Mouse (Mus musculus) midbrain, postnatal 0 days (tissue): ENCODE measurements at regions not wholly inside any gene's neighbourhood (a gene's known extent, or its start where the extent isn't known, plus 50 kb on each side); places are given as distances from the start of the nearest gene placed in this dataset.

Experiments
- ATAC-seq: fragments of 200-750 bp; cut with Nextera tagmentation; 2 replicates; pipeline ENCODE4 v1.8.0; 2017; ENCODE audit warnings: moderate number of reproducible peaks, mild to moderate bottlenecking, moderate TSS enrichment, moderate library complexity; ENCODE audit not compliant: low FRiP score
- DNase-seq: peaks from one replicate; pipeline ENCODE4 v3.0.0-alpha.2; 2015; ENCODE audit warnings: low spot score
- H3K27ac ChIP-seq: fragments of 300-500 bp; sonication (generic); 2 replicates; pipeline ENCODE4 v1.5.1; 2014; ENCODE audit warnings: low read depth, mild to moderate bottlenecking, low read length, mixed read lengths
- H3K27me3 ChIP-seq: fragments of 300-500 bp; sonication (generic); 2 replicates; pipeline ENCODE4 v1.6.1; 2014; ENCODE audit warnings: low read length, control low read depth, mixed read lengths; ENCODE audit not compliant: insufficient read depth
- H3K36me3 ChIP-seq: fragments of 300-500 bp; sonication (generic); 2 replicates; pipeline ENCODE4 v1.6.1; 2014; ENCODE audit warnings: low read length, control low read depth, mixed read lengths; ENCODE audit not compliant: insufficient read depth
- H3K4me1 ChIP-seq: fragments of 300-500 bp; sonication (generic); 2 replicates; pipeline ENCODE4 v1.6.1; 2014; ENCODE audit warnings: mild to moderate bottlenecking, control low read depth, antibody characterized with exemption, low read length, mixed read lengths; ENCODE audit not compliant: insufficient read depth
- H3K4me2 ChIP-seq: fragments of 300-500 bp; sonication (generic); 2 replicates; pipeline ENCODE4 v1.6.1; 2014; ENCODE audit warnings: low read depth, mild to moderate bottlenecking, low read length, mixed read lengths; ENCODE audit not compliant: poor library complexity, severe bottlenecking
- H3K4me3 ChIP-seq: fragments of 300-500 bp; sonication (generic); 2 replicates; pipeline ENCODE4 v1.5.1; 2014; ENCODE audit warnings: low read depth, mild to moderate bottlenecking, low read length, moderate library complexity
- H3K9ac ChIP-seq: fragments of 300-500 bp; sonication (generic); replicated peaks from 2 replicates; pipeline ENCODE4 v1.6.1; 2014; ENCODE audit warnings: mild to moderate bottlenecking, low read length, moderate library complexity, mixed read lengths; ENCODE audit not compliant: poor library complexity, severe bottlenecking
- H3K9me3 ChIP-seq: fragments of 300-500 bp; sonication (generic); 2 replicates; pipeline ENCODE4 v1.6.1; 2016; ENCODE audit warnings: low read length, control low read depth
- CTCF ChIP-seq: IDR thresholded peaks from 2 replicates; pipeline ENCODE4 v1.5.1; 2016; ENCODE audit warnings: antibody characterized with exemption, mild to moderate bottlenecking
- WGBS: fragments of 180-500 bp; shearing (Covaris S2); extraction: QIAGEN DNeasy Blood & Tissue Kit; methylation state at CpG from one replicate; pipeline ENCODE4 v1.1.7; 2014; 5-methylcytosine and 5-hydroxymethylcytosine counted together

GRCm38 (mm10) chr3:144029121-144029520, 175.9 kb downstream of the Lmo4 start:
- Histone ChIP-seq H3K4me1 (no peaks in the 10 kb centered on the region), H3K4me2 (no peak overlapping the region), H3K4me3 (no peak overlapping the region), H3K9me3 (no peaks in the 10 kb centered on the region), H3K9ac (no peak overlapping the region), H3K36me3 (no peaks in the 10 kb centered on the region), H3K27me3 (no peaks in the 10 kb centered on the region), H3K27ac (no peak overlapping the region)
- 82% methylated on average over 3 of the region's 3 CpGs for WGBS
- TF ChIP-seq CTCF: no peak
- DNase-seq (no peak), ATAC-seq (no peak)

DNA sequence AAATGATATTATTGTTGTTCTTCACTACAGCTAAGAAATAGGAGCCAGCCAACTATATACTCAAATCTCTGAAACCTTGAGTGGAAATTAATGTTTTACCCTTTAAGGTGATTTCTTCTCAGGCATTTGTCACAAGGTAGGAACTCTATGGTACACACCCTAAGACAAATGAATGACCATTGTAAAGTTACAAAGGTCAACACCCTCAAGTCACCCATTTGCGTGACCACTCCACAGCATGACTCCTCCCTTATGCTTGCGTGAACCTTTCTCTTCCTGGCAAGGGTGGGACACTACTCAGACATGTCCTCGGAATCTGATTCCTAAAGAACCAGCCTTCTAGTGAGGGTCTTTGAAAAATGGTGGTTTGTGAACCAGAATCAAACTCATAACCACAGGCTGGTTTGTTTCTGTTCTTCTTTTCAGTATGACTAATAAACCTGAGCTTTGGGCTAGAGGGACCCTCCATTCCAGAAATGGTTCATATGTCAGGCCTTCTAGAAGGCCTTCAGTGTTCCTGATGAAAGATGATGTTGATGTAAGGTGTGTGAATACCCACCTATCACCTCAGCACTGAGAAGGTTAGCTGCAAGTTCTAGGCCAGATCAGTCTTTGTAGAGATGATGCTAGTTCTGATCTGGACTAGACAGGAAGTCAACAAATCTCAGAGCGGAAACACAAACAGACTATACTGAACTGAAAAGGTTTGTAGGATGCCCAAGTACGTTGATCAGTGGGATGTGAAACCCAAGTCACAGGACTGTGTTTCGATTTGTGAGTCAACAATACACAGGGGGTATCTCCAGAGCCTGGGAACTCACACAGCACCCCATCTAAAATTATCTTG, 177.7 kb downstream of the Lmo4 start:
- H3K4me3 ChIP-seq: no peak overlapping the region

GRCm38 (mm10) chr3:144025451-144026125, 179.4 kb downstream of the Lmo4 start:
- TF ChIP-seq CTCF: no peak
- Histone ChIP-seq H3K4me3 (no peak overlapping the region), H3K9ac (no peak overlapping the region), H3K4me1 (no peaks in the 10 kb centered on the region), H3K36me3 (no peaks in the 10 kb centered on the region), H3K9me3 (no peaks in the 10 kb centered on the region), H3K27ac (no peak overlapping the region), H3K4me2 (no peak overlapping the region), H3K27me3 (no peaks in the 10 kb centered on the region)
- DNase-seq (no peak), ATAC-seq (no peak)
- 81% methylated on average over 14 of the region's 14 CpGs for WGBS

More for the DNA sequence above, 177.7 kb downstream of the Lmo4 start:
- ATAC-seq (no peak), DNase-seq (no peak)
- WGBS: 91% methylated on average over 6 of the region's 6 CpGs
- TF ChIP-seq CTCF: no peak
- no peaks in the 10 kb centered on the region for H3K9me3 ChIP-seq
- no peaks in the 10 kb centered on the region for H3K27me3 ChIP-seq
- no peaks in the 10 kb centered on the region for H3K4me1 ChIP-seq
- H3K4me2 ChIP-seq: no peak overlapping the region
- no peak overlapping the region for H3K9ac ChIP-seq
- no peaks in the 10 kb centered on the region for H3K36me3 ChIP-seq
- no peak overlapping the region for H3K27ac ChIP-seq

DNA sequence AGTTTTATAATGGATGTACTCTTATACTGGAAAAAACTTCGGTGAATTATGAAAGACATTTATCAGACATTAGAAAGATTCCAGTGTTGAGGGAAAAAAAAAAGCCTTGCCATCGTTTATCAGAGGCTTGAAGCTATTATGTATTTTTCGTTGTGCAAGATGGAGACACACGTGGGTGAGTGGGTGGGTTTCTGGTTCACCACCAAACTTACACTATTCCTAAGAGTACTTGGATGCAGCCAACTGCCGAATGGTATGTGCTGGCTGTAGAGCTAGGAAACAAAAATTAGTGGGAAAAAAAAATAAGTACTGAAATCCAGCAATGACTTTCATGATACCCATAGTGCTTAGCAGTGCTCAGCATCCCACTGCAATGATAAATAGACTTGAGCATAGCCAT, 180.8 kb downstream of the Lmo4 start:
- no peak for ATAC-seq
- 93% methylated on average over 5 of the region's 5 CpGs for WGBS

DNA sequence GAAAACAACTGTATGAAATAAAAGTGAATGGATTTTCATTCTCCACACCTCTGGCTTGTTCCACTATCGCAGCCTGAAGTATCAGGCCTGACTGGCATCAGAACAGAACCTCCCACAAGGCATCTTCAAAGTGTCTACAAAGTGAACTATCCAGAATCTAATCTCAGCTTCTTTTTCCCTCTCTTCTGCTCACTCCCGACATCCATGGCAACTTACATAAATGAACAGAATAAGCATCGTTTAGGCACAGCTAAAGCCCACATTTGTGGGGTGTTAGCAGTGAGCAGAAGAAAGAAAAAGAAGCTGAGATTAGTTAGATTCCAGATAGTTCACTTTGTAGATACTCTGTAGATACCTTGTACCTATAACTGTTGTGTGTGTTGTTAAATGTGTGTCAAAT, 182.0 kb downstream of the Lmo4 start:
- DNase-seq (no peak), ATAC-seq (no peak)
- Histone ChIP-seq H3K27me3 (no peaks in the 10 kb centered on the region), H3K4me3 (no peak overlapping the region), H3K4me1 (no peaks in the 10 kb centered on the region), H3K9me3 (no peaks in the 10 kb centered on the region), H3K36me3 (no peaks in the 10 kb centered on the region), H3K9ac (no peak overlapping the region), H3K27ac (no peak overlapping the region), H3K4me2 (no peak overlapping the region)
- TF ChIP-seq CTCF: no peak
- 85% methylated on average over 3 of the region's 3 CpGs for WGBS

More for the DNA sequence above, 180.8 kb downstream of the Lmo4 start:
- Histone ChIP-seq H3K27ac (no peak overlapping the region), H3K4me3 (no peak overlapping the region), H3K9ac (no peak overlapping the region), H3K4me2 (no peak overlapping the region), H3K27me3 (no peaks in the 10 kb centered on the region), H3K36me3 (no peaks in the 10 kb centered on the region), H3K9me3 (no peaks in the 10 kb centered on the region), H3K4me1 (no peaks in the 10 kb centered on the region)
- TF ChIP-seq CTCF: no peak
- DNase-seq: no peak

DNA sequence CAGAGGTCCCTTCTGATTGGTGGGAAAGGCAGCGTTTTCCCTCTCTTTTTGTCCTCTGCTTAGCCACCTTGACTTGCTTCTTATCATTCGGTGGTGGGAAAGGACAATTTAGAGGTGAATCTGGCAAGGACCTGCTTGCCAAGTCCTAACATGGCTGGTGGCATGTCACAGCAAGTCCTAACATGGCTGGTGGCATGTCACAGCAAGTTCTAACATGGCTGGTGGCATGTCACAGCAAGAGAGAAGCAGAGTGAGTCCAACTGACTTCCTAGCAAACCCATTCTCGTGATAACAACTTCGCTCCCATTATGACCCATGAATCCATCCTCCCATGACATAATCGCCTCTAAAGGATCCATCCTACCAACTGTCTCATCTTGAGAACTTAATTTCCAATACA, 183.1 kb downstream of the Lmo4 start:
- no peak for TF ChIP-seq CTCF
- no peak for ATAC-seq

More for the DNA sequence above, 183.1 kb downstream of the Lmo4 start:
- H3K9me3 ChIP-seq: no peaks in the 10 kb centered on the region
- WGBS: 91% methylated on average over 5 of the region's 5 CpGs
- H3K4me1 ChIP-seq: no peaks in the 10 kb centered on the region
- H3K4me2 ChIP-seq: no peak overlapping the region
- no peak for DNase-seq
- H3K27me3 ChIP-seq: no peaks in the 10 kb centered on the region
- no peak overlapping the region for H3K27ac ChIP-seq
- no peaks in the 10 kb centered on the region for H3K36me3 ChIP-seq
- no peak overlapping the region for H3K4me3 ChIP-seq
- no peak overlapping the region for H3K9ac ChIP-seq
